Mouse (Mus musculus): ENCODE results near the gene Upf2. TPM values are rescaled to one million over a fixed set of nuclear protein-coding genes. Genes with fewer than 3 reads are reported as not detected.

The Upf2 gene
- polyA plus RNA-seq, 1 experiment from 2014 or later, result 5.2 TPM

- WGBS, result 80% methylated on average over 7 of the region's 7 CpGs
- Histone ChIP-seq H3K9me3 (ENCODE audit: control insufficient read depth) (no peaks in the 10 kb centered on the region), H3K27ac (ENCODE audit: low read depth, low read length) (no peak overlapping the region), H3K9ac (ENCODE audit: low read depth, low read length) (no peak overlapping the region), H3K4me3 (ENCODE audit: low read depth, low read length) (no peak overlapping the region), H3K36me3 (ENCODE audit: control insufficient read depth, insufficient read depth) (peaks cover 45% of the 10 kb centered on the region), H3K4me1 (replicated peaks; ENCODE audit: control insufficient read depth, insufficient read depth, low read length) (no peaks in the 10 kb centered on the region), H3K27me3 (replicated peaks; ENCODE audit: control insufficient read depth, insufficient read depth, low read length) (no peaks in the 10 kb centered on the region), H3K4me2 (replicated peaks; ENCODE audit: low read depth) (no peak overlapping the region)
- TF ChIP-seq CTCF (IDR thresholded peaks at IDR 0.05; ENCODE audit: low read depth), result no peak
- no peak for ATAC-seq
Observed at GRCm38 (mm10) chr2:6046796-6047195, 95.5 kb downstream of the Upf2 start.

DNA sequence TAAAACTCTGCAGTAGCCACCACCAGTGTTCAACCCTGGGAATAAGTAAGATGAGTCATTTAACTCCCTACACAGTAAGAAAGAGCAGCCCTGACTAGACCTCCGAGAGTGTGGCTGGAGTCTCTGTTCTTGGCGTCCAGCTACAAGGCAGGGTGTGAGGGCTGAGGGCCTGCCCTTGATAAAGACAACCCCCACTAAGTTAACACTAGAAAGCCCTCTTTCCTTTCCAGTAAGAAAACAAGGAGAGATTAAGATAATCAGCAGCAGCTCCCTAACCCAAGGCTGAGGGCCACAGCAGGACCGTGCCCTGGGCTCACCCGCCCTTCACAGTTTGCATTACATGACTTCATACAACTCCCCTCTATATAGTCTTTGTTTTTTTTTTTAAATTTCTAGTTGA, 97.3 kb downstream of the Upf2 start:
- Histone ChIP-seq H3K4me1 (replicated peaks; ENCODE audit: control insufficient read depth, insufficient read depth, low read length) (no peaks in the 10 kb centered on the region), H3K36me3 (ENCODE audit: control insufficient read depth, insufficient read depth) (peaks cover 56% of the 10 kb centered on the region), H3K27me3 (replicated peaks; ENCODE audit: control insufficient read depth, insufficient read depth, low read length) (no peaks in the 10 kb centered on the region), H3K4me3 (ENCODE audit: low read depth, low read length) (no peak overlapping the region), H3K27ac (ENCODE audit: low read depth, low read length) (no peak overlapping the region), H3K9me3 (ENCODE audit: control insufficient read depth) (no peaks in the 10 kb centered on the region), H3K9ac (ENCODE audit: low read depth, low read length) (no peak overlapping the region), H3K4me2 (replicated peaks; ENCODE audit: low read depth) (no peak overlapping the region)
- no peak for ATAC-seq
- TF ChIP-seq CTCF (IDR thresholded peaks at IDR 0.05; ENCODE audit: low read depth), result no peak
- 65% methylated on average over 4 of the region's 4 CpGs for WGBS

DNA sequence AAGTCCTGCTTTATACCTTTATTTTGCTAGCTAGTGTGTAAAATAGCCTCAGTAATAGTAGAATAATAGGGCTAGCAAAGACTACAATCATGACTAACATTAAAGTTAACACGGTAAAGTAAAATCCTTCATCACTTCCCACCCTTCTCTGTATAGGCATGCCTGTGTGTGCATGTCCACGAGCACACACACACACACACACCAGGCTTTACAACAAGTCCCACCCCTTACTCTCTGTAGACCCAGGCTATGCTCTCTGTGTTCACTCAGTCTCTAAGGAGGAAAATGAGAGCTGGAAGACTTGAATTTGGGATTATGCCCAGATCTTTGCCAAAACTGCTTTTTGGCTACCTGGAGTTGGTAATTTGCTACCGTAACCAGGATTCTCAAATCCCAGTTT, 97.7 kb downstream of the Upf2 start:
- 86% methylated on average over 3 of the region's 3 CpGs for WGBS
- TF ChIP-seq CTCF (IDR thresholded peaks at IDR 0.05; ENCODE audit: low read depth), result no peak
- peaks cover 55% of the 10 kb centered on the region for H3K36me3 ChIP-seq (ENCODE audit: control insufficient read depth, insufficient read depth)
- no peaks in the 10 kb centered on the region for H3K27me3 ChIP-seq (replicated peaks; ENCODE audit: control insufficient read depth, insufficient read depth, low read length)
- H3K9ac ChIP-seq (ENCODE audit: low read depth, low read length), result no peak overlapping the region
- H3K4me1 ChIP-seq (replicated peaks; ENCODE audit: control insufficient read depth, insufficient read depth, low read length), result no peaks in the 10 kb centered on the region
- H3K4me2 ChIP-seq (replicated peaks; ENCODE audit: low read depth), result no peak overlapping the region
- H3K27ac ChIP-seq (ENCODE audit: low read depth, low read length), result no peak overlapping the region
- H3K9me3 ChIP-seq (ENCODE audit: control insufficient read depth), result no peaks in the 10 kb centered on the region
- H3K4me3 ChIP-seq (ENCODE audit: low read depth, low read length), result no peak overlapping the region
- no peak for ATAC-seq

- Histone ChIP-seq H3K4me1 (replicated peaks; ENCODE audit: control insufficient read depth, insufficient read depth, low read length) (no peaks in the 10 kb centered on the region), H3K27me3 (replicated peaks; ENCODE audit: control insufficient read depth, insufficient read depth, low read length) (no peaks in the 10 kb centered on the region), H3K4me3 (ENCODE audit: low read depth, low read length) (no peak overlapping the region), H3K9ac (ENCODE audit: low read depth, low read length) (no peak overlapping the region), H3K9me3 (ENCODE audit: control insufficient read depth) (no peaks in the 10 kb centered on the region), H3K4me2 (replicated peaks; ENCODE audit: low read depth) (no peak overlapping the region), H3K27ac (ENCODE audit: low read depth, low read length) (no peak overlapping the region), H3K36me3 (ENCODE audit: control insufficient read depth, insufficient read depth) (peaks cover 38% of the 10 kb centered on the region)
- 93% methylated on average over 11 of the region's 11 CpGs for WGBS
- TF ChIP-seq CTCF (IDR thresholded peaks at IDR 0.05; ENCODE audit: low read depth), result no peak
- ATAC-seq, result no peak
Observed at GRCm38 (mm10) chr2:6055466-6055865, 104.2 kb downstream of the Upf2 start.

GRCm38 (mm10) chr2:6056518-6056917, 105.2 kb downstream of the Upf2 start:
- Histone ChIP-seq H3K4me3 (ENCODE audit: low read depth, low read length) (no peak overlapping the region), H3K9ac (ENCODE audit: low read depth, low read length) (no peak overlapping the region), H3K4me2 (replicated peaks; ENCODE audit: low read depth) (no peak overlapping the region), H3K4me1 (replicated peaks; ENCODE audit: control insufficient read depth, insufficient read depth, low read length) (no peaks in the 10 kb centered on the region), H3K27ac (ENCODE audit: low read depth, low read length) (no peak overlapping the region), H3K36me3 (ENCODE audit: control insufficient read depth, insufficient read depth) (peaks cover 28% of the 10 kb centered on the region), H3K9me3 (ENCODE audit: control insufficient read depth) (no peaks in the 10 kb centered on the region), H3K27me3 (replicated peaks; ENCODE audit: control insufficient read depth, insufficient read depth, low read length) (no peaks in the 10 kb centered on the region)
- ATAC-seq, result no peak
- WGBS, result 93% methylated on average over 3 of the region's 3 CpGs
- no peak for TF ChIP-seq CTCF (IDR thresholded peaks at IDR 0.05; ENCODE audit: low read depth)

- no peak for ATAC-seq
- no peak overlapping the region for H3K9ac ChIP-seq (ENCODE audit: low read depth, low read length)
- no peaks in the 10 kb centered on the region for H3K27me3 ChIP-seq (replicated peaks; ENCODE audit: control insufficient read depth, insufficient read depth, low read length)
- no peak for TF ChIP-seq CTCF (IDR thresholded peaks at IDR 0.05; ENCODE audit: low read depth)
- H3K9me3 ChIP-seq (ENCODE audit: control insufficient read depth), result no peaks in the 10 kb centered on the region
- H3K4me3 ChIP-seq (ENCODE audit: low read depth, low read length), result no peak overlapping the region
- WGBS, result 70% methylated on average over 2 of the region's 2 CpGs
- H3K27ac ChIP-seq (ENCODE audit: low read depth, low read length), result no peak overlapping the region
- peaks cover 13% of the 10 kb centered on the region for H3K36me3 ChIP-seq (ENCODE audit: control insufficient read depth, insufficient read depth)
- no peaks in the 10 kb centered on the region for H3K4me1 ChIP-seq (replicated peaks; ENCODE audit: control insufficient read depth, insufficient read depth, low read length)
- H3K4me2 ChIP-seq (replicated peaks; ENCODE audit: low read depth), result no peak overlapping the region
Observed at GRCm38 (mm10) chr2:6059291-6059690, 108.0 kb downstream of the Upf2 start.
